Mouse (Mus musculus) cortical plate, adult 2 months (tissue): ENCODE data around the gene Mpc1.

Experiments
- CTCF ChIP-seq: fragments of 200-500 bp; IDR thresholded peaks from 2 replicates; pipeline ENCODE4 v1.5.1; 2011; ENCODE audit warnings: mild to moderate bottlenecking, control low read depth, low read length; ENCODE audit not compliant: insufficient read depth; ENCODE audit errors: extremely low read depth
- POLR2A ChIP-seq: fragments of 200-500 bp; IDR thresholded peaks from 2 replicates; pipeline ENCODE4 v1.6.1; 2011; ENCODE audit warnings: mild to moderate bottlenecking, low read length, control low read depth; ENCODE audit not compliant: insufficient read depth; ENCODE audit errors: extremely low read depth

DNA sequence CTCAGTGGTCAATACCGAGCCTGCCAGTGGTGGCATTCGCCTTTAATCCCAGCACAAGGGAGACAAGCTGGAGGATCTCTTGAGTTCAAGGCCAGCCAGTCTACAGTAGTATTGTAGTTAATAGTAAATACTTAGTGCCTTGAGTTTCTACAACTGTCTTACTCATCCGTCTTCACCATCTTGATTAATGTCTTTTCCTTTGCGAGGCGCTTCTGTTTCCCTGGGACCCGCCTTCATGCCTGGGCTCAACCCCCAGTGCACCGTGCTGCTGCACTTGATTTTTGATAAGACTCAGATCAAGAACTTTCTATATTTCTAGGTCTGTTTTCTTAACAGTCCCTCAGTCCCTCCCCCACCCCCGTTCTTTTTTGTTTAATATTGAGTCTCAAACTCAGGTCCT, 2.4 kb downstream of the Mpc1 start:
- no peak for TF ChIP-seq CTCF
- no peak for TF ChIP-seq POLR2A
